Mouse (Mus musculus) bone marrow macrophage, adult 2 months (primary cell): ENCODE results near the gene Agbl3.

Experiments used
- CTCF ChIP-seq: IDR thresholded peaks from 2 replicates; pipeline ENCODE4 v1.5.1; 2012; ENCODE audit warnings: low read depth, mild to moderate bottlenecking, low read length, moderate library complexity
- POLR2A ChIP-seq: IDR thresholded peaks from 2 replicates; pipeline ENCODE4 v1.6.1; 2012; ENCODE audit warnings: mild to moderate bottlenecking, low read depth, low read length, borderline replicate concordance

- TF ChIP-seq POLR2A: no peak
- no peak for TF ChIP-seq CTCF
Measured at GRCm38 (mm10) chr6:34862381-34862780, 82.1 kb downstream of the Agbl3 start.
